Mouse (Mus musculus) embryo, embryonic 11.5 days (tissue): ENCODE results near the gene Cmtr1.

Experiments
- DNase-seq: peaks from one replicate; pipeline ENCODE4 v3.0.0-alpha.2; 2012; ENCODE audit warnings: low read depth, low spot score

Gene Cmtr1

DNA sequence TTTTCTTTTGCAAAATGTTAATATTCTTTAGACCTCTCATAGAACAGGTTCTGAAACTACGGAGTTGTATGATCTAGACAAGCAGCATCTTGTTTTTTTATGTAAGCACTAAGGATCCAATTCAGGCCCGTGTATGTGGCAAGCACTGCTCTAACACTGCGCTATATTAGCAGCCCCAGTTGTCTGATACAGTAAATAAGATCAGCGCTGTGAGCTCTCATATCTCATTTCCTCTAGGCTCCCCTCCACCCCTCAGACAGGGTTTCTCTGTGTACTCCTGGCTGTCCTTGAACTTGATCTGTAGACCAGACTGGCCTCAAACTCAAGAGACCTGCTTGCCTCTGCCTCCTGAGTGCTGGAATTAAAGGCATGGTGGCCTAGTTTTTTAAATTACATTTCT lies 8.6 kb downstream of the Cmtr1 start:
- no peak for DNase-seq

DNA sequence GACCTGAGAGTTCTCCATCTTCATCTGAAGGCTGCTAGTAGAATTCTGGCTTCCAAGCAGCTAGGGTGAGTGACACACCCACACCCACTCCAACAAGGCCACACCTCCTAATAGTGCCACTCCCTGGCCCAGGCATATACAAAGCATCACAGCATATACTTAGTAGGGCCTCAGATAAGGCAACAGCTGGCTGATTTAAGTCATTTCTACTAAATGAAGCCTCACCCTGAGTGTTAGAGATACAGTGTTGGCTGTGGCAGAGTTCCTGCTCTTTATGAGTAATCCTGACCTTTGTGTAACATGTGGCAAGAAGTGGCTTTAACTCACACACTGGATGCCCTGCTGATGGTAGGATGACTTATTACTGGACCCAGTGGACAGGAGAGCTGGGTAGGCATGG lies 9.5 kb downstream of the Cmtr1 start:
- DNase-seq, result no peak

DNA sequence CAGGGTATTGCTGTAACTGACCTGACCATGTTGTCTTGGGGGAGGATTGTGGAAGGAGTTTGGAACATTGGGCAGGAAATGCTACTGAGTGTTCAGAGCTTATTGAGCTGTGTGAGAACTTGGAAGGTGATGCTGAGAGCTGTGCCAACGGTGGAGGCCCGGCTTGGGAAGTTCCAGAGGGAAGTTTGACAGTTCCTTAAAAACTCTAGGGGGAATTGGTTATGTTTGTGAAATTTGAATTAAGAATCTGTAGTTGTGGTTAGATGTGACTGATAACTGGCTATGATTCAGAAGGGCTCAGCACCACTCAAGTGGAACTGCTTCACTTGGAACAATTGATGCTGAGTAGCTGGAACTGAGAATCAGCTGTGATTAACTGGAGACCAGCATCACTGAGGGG lies 10.6 kb downstream of the Cmtr1 start:
- DNase-seq, result no peak

DNA sequence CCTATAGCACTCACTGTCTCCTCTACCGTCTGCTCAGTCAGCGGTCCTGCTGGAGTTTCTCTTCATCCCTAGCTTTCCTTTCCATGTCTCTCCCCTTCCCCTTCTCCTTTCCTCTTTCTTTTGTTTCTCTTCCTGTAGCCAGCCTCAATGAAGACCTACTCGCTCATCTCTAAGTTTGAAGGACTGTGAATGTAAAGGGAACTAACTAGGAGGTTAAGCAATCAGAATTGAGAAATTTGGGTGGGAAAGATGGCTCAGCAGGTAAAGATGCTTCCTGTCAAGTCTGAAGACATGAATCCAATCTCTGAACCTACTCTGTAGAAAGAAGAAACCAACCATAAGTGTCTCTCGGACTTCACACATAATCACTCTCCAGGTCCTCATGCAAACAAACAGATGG lies 12.9 kb downstream of the Cmtr1 start:
- DNase-seq, result no peak

DNA sequence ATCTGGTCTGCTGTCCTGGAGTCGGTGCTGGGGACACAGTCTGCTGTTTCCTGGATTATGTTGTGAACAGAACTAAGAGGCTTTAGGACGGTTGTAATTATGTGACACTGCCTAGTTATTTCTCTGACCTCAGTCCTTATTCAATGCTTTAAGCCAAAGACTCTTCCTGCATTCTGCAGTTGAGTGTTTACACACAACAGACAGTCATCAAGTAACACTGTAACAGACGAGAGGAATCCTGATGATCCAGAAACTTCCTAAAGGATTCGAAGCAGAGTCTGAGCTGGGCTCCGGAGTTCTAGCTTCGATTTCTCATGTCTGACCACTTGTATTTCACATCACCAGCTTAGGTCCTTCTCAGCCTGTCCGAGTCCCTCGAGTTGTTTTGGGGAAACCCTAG lies 18.1 kb downstream of the Cmtr1 start:
- DNase-seq, result no peak

DNA sequence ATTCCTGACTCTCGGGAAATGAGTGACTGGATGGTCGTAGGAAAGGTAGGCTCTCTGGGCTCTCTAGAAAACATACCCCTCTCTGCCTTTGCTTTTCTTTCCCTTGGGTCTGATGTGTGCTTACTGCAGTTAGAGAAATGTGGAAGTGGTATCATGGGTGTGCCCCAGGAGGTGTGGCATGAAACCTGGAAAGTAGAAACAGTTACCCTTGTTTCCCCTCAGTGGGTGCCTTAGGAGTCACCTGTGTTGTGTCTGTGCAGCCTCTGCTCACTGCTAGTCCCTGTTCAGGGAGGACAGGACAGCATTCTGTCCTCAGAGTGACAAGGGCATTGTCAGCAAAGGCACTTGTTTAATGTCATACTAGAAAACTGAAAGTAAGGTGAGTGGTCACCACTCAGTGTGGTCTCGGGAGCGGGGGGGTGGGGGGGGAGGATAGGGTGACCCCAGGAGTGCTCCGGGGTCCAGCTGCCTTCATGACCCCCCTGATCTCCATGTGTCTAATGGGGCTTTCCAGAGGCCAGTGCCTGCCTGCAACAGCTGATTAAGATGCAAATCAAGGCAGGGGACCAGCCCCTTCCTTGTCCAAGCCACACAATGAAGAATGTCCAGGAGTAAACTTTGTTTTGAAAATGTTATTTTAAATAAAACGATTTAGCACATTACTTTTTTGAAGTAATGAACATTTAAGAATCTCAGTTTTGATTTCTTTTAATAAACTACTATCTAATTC lies 18.8 kb downstream of the Cmtr1 start:
- no peak for DNase-seq

DNA sequence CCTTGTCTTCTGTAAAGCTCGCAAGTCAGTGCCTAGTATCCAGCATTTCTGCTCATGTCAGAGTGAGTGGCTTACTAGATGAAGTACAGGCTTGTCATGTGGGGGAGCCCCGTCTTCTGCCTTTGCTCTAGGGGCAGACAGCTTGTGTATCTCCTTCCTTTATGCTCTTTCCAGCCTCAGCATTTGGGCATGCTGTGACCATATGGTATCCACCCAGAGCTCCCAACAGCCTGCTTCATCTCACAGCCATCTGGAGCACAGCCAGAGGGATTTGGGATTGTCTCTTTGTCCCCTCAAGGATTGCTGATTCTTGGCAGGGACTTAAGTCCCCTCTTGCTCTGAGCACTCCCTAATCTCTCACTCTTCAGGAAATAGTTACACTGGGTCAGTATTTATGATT lies 19.8 kb downstream of the Cmtr1 start:
- DNase-seq, result no peak

DNA sequence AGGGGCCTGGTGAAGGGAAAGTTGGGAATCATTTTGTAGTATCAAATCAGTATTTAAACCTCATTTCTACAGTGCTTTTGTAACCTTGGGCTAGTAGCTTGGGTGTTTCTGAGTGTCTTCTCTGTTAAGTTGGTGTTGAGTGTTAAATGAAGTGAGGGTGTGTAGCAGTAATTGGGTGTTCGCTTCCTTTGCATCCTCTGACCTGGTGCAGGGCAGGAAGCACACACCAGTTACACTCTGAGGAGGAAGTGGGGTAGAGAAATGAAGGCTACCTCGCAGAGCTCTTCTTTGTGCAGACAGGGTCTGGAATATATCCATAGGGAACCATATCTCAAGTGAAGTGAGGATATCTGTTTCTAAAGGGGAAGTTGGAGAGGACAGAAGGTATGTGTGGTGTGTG lies 20.5 kb downstream of the Cmtr1 start:
- DNase-seq, result no peak

DNA sequence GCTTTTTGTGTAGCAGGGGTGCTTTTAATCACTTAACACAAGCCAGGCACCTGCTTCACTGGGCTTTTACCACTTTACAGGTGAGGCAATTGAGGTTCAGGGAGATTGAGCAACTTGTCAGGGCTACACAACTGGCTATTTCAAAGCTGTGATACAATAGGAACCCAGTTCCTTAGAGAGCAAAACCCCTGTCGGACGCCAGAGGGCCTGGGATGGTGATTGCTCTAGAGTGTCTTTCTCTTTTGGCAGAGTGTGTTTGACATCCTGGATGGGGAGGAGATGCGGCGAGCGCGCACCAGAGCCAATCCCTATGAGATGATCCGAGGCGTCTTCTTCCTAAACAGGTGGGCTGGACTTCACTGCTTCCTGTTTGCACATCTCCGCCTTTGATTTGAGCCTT lies 21.3 kb downstream of the Cmtr1 start:
- no peak for DNase-seq

DNA sequence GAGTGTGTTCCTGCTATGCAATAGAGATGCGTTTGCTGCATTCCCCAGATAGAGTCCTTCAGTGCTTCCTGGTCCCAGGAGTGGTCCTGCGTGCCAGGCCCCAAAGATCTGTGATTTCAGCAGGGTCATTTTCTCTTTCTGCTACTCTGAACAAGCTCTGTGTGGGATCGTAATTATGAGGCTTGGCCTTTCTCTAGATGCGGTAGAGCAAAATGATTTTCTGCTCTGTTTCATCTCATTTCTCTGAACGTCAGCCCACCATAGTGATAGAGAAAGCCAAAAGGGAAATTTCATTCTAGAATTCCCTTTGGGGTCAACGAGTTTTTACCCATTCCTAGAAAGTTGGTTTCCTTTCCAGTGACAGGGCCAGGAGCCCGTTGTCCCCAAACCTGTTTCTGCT lies 21.9 kb downstream of the Cmtr1 start:
- DNase-seq, result no peak

DNA sequence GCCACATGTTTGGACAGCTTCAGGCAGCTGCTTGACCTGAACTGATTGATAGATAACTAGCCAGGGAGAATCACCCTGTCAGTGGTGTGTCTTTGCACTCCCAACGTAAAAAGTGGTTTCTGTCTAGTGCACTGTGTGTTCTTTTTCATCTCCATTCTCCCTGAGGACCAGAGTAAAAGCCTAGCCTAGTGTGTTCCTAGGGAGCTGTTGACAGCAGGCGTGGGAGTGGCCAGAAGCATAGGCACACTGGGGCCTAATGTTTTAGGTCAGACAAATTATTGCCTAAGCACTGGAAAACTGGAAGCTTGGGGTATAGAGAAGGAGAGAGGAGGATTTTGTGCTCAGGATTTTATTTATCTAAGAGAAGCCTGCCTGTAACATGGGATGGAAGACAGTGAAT lies 22.7 kb downstream of the Cmtr1 start:
- no peak for DNase-seq

DNA sequence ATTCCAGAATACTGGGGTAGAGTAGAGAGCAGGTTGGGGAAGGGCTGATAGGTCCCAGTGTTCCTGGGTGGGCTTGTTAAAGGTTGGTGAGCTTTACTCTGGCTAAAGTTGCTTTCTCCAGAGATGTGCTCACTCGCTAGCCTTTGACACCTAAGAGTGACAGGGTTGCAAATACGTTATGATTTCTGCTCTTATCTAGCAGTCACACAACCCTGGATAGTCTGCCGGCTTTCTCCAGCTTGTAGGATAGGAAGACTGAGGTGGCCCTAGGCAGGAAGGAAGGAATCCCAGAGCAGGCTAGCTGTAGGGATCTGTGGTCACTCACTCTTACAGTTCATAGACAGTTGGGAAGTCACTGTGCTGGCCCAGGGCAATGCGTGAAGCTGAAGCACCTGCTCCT lies 23.9 kb downstream of the Cmtr1 start:
- DNase-seq, result no peak

DNA sequence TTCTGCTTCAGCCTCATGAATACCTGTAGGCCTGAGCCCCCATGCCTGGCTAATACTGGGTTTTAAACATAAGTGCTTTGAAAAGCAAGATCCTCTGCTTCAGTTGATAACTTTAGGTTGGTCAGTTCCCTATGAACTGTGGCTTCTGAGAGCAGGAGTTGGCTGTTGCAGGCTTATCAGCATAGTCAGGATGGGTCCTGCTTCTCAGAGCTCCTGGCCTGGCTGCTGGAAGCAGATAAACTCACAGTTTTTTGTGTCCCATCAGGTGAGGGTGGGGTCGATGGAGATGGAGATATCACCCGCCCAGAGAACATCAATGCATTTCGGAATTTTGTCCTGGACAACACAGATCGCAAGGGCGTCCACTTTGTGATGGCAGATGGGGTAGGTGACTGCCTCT lies 26.4 kb downstream of the Cmtr1 start:
- DNase-seq, result no peak

DNA sequence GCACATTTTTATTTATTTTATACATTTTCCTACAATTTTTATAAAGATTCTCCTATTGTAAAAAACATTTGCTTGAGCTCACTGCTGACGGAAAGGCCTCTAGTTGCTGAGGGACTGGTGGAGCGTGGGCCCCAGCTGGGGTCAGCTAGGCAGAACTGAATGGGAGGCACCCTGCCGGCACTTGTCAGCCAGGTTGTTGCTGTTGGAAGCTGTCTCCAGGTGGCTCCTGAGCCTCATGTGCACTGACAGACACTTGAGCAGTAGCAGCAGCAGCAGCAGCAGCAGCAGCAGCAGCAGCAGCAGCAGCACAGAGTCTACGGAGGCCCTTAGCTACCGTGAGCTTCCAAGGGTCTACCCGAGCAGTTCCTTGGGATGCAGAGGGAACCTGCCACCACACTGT lies 27.0 kb downstream of the Cmtr1 start:
- DNase-seq, result no peak

DNA sequence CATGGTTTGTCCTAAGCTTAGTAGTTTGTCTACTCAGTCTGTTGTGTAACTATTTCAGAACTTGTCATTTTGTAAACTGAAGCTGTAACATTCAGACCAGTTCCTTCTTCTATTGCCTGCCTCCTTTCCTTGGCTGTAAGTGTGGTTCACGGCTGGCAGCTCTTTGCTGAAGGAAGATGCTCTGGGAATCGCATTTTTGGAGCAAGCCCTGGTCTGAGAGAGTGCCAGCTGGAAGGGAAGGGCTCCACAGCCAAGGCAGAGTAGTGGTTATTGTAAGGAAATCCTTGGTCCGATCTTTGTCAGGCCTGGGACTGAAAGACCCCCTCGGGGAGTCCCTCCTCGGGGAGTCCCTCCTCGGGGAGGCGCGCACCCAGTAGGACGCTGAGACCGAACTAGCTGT lies 28.2 kb downstream of the Cmtr1 start:
- no peak for DNase-seq

DNA sequence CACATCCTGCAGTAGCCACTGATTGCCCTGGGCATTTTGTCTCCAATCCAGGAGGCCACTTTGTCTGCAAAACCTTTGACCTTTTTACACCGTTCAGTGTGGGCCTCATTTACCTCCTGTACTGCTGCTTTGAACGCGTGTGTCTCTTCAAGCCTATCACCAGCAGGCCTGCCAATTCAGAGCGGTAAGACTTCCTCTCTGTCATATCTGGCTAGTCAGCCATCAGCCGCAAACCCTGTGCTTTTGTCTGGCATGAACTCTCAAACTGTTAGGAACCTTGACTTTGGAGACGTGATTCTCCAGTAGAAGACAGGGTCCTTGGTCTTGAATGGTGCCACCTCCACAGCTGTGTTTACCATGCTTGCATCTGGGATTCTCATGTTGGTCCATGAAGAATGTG lies 29.9 kb downstream of the Cmtr1 start:
- no peak for DNase-seq

DNA sequence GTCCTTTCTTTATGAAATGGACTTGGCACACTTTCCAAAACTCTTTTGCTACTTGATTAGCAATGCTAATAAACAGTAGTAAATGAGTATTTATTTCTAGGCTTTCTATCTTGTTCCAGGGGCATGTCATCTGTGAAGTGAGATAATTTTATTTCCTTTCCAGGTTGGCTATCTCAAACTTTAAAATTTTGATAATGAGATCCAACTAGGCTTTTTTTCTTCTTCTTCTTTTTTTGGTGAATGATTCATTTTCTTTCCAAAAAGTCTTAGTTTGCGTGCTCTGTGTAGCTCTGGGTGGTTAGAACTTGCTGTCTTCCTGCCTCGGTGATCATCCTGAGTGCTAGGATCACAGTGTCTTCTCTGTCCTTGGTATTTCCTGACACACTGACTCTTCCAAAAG lies 32.4 kb downstream of the Cmtr1 start:
- no peak for DNase-seq

DNA sequence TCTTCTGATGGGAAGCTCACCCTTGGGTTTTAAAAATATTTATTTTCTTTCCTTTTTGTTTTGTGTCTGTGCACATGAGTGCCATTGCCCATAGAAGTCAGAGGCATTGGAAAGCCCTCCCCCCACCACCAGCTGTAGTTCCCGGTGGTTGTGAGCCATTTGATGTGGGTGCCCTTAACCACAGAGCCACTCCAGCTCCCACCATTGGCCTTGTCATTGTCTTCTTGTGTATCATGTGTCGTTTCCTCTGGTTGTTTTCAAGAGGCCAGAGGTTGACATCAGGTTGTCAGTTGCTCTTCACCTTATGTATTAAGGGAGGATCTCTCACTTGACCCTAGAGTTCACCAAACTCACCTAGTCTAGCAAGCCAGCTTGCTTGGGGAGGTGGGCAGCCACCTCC lies 33.2 kb downstream of the Cmtr1 start:
- no peak for DNase-seq

DNA sequence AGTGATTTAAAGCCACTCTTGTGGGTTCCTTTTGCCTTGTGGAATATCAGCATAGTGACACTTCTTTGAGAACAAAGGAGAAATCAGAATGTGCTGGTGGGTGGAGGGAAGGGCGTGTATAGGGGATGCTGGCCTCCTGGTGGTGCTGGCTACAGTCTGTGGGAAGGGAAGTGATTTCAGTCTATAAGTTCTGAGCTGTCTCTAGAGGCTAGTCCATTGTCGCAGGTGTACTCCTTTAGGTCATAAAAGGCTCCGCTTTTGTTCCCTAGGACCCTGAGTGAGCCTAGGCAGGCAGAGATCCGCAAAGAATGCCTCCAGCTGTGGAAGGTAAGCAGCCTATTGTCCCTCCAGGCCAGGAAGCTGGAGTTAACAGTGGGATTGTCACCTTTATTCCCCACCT lies 34.1 kb downstream of the Cmtr1 start:
- no peak for DNase-seq

DNA sequence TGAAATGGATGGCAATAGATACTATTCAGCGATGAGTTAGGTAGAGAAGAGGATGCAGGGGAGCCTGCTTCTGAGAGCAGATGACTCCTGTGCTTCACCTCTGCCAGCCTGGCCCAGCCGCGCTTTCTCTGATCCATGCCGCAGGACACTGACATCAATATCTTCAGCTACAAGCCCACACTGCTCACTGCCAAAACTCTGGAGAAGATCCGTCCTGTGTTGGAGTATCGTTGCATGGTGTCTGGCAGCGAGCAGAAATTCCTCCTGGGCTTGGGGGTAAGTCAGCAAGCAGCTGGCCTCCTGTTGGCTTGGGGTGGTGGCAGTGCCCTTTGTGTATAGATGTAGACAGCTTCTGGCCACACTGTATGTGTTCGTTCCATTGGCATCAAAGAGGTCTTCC lies 36.5 kb downstream of the Cmtr1 start:
- no peak for DNase-seq

DNA sequence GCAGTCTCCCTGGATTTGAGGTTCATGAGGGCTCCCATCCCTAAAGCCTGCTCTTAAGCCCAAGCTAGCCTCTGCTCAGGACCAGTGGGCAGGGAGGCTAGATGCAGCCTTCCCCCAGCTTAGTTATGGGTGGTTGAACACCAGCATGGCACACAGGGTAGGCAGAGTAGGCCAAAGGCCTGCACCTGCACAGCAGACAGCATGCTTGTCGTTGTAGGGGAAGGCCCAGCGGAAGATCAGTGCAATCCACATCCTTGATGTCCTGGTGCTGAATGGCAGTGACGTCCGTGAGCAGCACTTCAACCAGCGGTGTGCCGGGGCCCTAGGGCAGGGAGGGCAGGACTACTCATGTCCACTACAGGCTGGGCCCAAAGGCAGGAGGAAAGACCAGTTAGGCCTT lies 38.0 kb downstream of the Cmtr1 start:
- no peak for DNase-seq

DNA sequence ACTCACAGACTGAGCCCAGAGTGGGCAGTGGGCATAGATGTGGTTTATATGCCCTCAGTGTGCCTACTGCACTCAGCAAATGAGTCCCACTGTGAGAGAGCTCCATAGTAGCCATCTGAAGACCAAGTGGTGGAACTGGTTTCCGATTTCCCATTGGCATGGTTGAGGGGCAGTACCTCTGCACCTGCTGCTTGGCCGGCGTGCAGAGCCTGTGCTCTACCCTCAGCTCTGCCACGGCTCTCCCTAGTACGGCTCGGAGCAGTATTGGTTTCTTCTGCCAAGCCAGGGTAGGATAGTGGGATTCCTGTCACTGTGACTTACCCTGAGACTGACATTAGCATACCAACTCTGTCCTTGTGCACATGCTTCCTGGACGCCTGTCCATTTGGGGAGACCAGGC lies 40.2 kb downstream of the Cmtr1 start:
- DNase-seq, result no peak

DNA sequence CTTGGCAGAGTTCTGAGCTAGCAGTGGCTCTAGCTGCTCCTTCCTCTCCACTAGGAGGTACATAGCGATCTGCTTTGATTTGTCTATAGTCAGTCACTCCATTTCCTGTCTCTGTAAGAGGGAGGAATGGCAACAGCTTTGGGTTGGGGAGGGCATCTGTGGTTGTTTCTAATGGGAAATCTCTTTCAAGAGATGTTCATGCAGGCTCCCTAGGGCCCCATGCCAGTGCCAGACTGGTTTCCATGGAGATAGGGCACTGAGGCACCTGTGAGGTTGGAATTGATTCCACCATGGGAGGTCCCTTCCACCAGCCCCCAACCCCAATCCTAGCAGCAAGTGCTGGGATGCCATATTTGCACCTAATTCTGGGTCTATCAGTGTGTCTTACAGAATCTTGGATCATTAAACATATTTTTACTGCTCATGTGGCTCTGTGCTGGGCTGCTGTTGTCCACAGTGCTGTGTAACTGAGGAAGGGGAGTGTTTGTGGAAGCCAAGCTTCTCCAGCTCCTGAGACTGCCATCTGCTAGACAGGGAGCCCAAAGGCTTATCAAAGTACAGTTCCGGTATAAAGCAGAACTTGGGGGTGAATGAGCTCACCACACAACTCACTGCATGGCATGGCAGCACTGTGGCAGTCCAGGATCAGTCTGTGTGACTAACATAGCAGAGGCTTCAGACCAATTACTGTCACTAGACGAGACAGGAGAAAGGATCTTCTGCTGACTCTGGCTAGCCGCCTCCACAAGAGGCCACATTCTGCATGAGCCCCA lies 42.7 kb downstream of the Cmtr1 start:
- no peak for DNase-seq

DNA sequence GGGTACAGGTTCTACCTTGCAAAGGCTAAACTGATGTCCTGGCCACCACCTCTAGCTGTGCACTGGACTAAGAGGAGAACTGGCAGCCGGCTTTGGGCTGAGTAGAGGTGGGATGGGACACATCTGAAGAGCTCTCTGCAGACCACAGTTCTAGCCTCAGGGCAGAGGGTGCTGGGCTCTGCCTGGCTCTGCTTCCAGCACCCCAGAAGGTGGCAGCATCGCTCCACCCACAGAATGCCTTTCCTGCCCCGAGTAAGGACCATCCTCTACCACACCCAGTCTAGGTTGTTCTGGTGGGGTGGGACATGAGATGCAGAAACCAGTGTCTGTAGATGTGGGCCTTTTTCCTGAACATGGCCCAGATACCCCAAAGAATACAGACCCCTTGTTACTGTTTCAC lies 44.4 kb downstream of the Cmtr1 start:
- DNase-seq, result no peak
